Comparison of ENCODE assay signal across 8 mouse cellular contexts in genomic region chr1:126925150-126926035, GRCm38 (mm10).
DNase-seq lines count a peak whose midpoint lies in the region; ATAC-seq and TF ChIP-seq lines count a peak whose summit lies in the region.

No protein-coding gene starts in this region.

- 0 out of 2 replicates have a peak overlapping the region, but pooled peaks have one; percentile 8 for H3K4me2 ChIP-seq in forebrain, postnatal 0 days (ENCODE audit: low read depth)

- H3K9ac ChIP-seq in forebrain, postnatal 0 days = no peak overlapping the region

- peak; percentile 89 for ATAC-seq in forebrain, postnatal 0 days

- H3K4me1 ChIP-seq in forebrain, postnatal 0 days (ENCODE audit: insufficient read depth) = peaks cover 14% of the 10 kb centered on the region; the same call in 1 of the 2 replicates

- DNase-seq in retina, adult 2 months (ENCODE audit: low read depth, low spot score) = peak; percentile 25
- no peak for DNase-seq in retina, embryonic 14.5 days (ENCODE audit: low spot score)
- peak; percentile 86 for DNase-seq in forebrain, postnatal 0 days
- peak; percentile 89 for DNase-seq in heart, postnatal 4 days
- peak; percentile 72 for DNase-seq in left cerebral cortex, postnatal 14 days (ENCODE audit: low spot score in 2 of 2)
- peak; percentile 74 for DNase-seq in ovary, postnatal 14 days (ENCODE audit: low spot score)
- no peak for DNase-seq in thymus, postnatal 25 days
- DNase-seq in embryo, embryonic 11 days = no peak

- H3K36me3 ChIP-seq in forebrain, postnatal 0 days (ENCODE audit: insufficient read depth) = no peaks in the 10 kb centered on the region

- intact Hi-C loops in left cerebral cortex, postnatal 14 days (cut with DNase I) = loop anchor here (5.0 kb wide), 2 partner anchors 93 to 493 kb away; partner anchors contain the start of gene Nckap5

- no peak overlapping the region for H3K27ac ChIP-seq in forebrain, postnatal 0 days (ENCODE audit: low read depth, low read length)

- no peak overlapping the region for H3K4me3 ChIP-seq in forebrain, postnatal 0 days (ENCODE audit: low read depth, low read length)

- no peaks in the 10 kb centered on the region for H3K9me3 ChIP-seq in forebrain, postnatal 0 days (ENCODE audit: low read length)

- no peak for TF ChIP-seq CTCF in forebrain, postnatal 0 days (IDR thresholded peaks at IDR 0.05; ENCODE audit: low read depth)

- no peaks in the 10 kb centered on the region for H3K27me3 ChIP-seq in forebrain, postnatal 0 days (ENCODE audit: insufficient read depth, low read length)

- 36% methylated on average over 12 of the region's 12 CpGs for WGBS in forebrain, postnatal 0 days

Comparison
In these comparisons a context has a peak if more than half of its experiments do, and no peak if none do; other contexts are left out.
1. DNase-seq: peak in retina, adult 2 months (single experiment), forebrain, postnatal 0 days (single experiment), heart, postnatal 4 days (single experiment), left cerebral cortex, postnatal 14 days (2 of 2) and ovary, postnatal 14 days (single experiment); none in retina, embryonic 14.5 days (single experiment), thymus, postnatal 25 days (single experiment) and embryo, embryonic 11 days (single experiment).